Mouse (Mus musculus) CD8-positive naive resting alpha-beta T cell, adult 2 months (primary cell): Measurements from ENCODE around the gene Smap1.

Source experiments
- DNase-seq, 2 experiments: peaks; one replicate each; pipeline ENCODE4 v3.0.0; 2022; ENCODE audit warnings: low read depth in 2 of 2, low spot score in 2 of 2

Gene Smap1

GRCm38 (mm10) chr1:23842629-23843028 lies 79.5 kb downstream of the Smap1 start:
- DNase-seq, result no peak

- DNase-seq, result no peak
Observed at GRCm38 (mm10) chr1:23840924-23841323, 81.2 kb downstream of the Smap1 start.

- DNase-seq, result no peak
Observed at GRCm38 (mm10) chr1:23836630-23837029, 85.5 kb downstream of the Smap1 start.

GRCm38 (mm10) chr1:23834819-23835218 lies 87.3 kb downstream of the Smap1 start:
- DNase-seq, result no peak

GRCm38 (mm10) chr1:23834246-23834645 lies 87.9 kb downstream of the Smap1 start:
- DNase-seq, result no peak

- DNase-seq, result peak in 1 of 2 experiments; percentile 10
Observed at GRCm38 (mm10) chr1:23826887-23827758, 95.0 kb downstream of the Smap1 start.

GRCm38 (mm10) chr1:23821615-23822014 lies 100.5 kb downstream of the Smap1 start:
- DNase-seq, result no peak

- DNase-seq, result no peak
Observed at GRCm38 (mm10) chr1:23798306-23798705, 123.8 kb downstream of the Smap1 start.
